Mouse (Mus musculus): Measurements from ENCODE around the gene Zmynd19.

Gene Zmynd19

DNA sequence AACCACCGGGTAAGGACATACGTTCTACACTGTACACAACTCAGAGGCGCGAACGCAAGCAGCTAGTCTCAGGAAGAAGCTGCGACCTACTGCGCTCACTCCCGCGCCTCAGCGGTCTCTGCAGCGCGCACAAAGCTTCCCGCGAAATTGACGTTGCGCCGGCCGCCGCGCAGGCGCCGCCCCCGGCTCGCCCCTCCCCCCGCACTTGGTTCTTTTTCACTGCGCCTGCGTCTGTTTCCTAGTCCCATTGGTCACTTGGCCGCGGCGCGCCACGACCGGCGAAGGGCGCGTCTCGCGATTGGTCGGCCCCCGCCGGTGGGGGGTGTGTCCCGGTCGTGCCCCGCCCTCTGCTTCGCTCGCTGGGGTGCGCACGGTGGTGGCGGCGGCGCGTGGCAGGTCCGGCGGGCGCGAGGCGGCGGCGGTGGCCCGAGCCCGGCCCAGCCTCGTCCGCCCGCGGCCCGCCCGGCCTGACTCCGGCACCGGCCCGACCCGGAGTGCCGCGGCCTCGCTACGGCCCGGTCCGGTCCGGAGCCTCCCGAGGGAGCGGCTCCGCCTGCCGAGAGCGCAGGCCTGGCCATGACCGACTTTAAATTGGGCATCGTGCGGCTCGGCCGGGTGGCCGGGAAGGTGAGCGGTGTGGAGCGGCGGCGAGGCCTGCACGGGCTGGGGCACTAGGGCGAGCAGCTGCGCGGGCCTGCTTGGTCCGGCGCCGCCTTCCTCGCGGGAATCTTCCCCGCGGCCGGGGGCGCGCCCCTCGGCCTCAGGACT, at the start of gene Zmynd19:
Zmynd19 (plus strand) TSS at position 372 of the 768 bp plus-strand sequence.
- peak; percentile 97 to 99 for DNase-seq (ENCODE audit: low spot score in 2 of 2)

- no peak for DNase-seq (ENCODE audit: low spot score in 2 of 2)
These were observed 48.5 kb upstream of the Zmynd19 start for GRCm38 (mm10) chr2:24901055-24901454.

- DNase-seq (ENCODE audit: low spot score in 2 of 2) = no peak
These were observed 46.6 kb upstream of the Zmynd19 start for GRCm38 (mm10) chr2:24902999-24903398.

DNA sequence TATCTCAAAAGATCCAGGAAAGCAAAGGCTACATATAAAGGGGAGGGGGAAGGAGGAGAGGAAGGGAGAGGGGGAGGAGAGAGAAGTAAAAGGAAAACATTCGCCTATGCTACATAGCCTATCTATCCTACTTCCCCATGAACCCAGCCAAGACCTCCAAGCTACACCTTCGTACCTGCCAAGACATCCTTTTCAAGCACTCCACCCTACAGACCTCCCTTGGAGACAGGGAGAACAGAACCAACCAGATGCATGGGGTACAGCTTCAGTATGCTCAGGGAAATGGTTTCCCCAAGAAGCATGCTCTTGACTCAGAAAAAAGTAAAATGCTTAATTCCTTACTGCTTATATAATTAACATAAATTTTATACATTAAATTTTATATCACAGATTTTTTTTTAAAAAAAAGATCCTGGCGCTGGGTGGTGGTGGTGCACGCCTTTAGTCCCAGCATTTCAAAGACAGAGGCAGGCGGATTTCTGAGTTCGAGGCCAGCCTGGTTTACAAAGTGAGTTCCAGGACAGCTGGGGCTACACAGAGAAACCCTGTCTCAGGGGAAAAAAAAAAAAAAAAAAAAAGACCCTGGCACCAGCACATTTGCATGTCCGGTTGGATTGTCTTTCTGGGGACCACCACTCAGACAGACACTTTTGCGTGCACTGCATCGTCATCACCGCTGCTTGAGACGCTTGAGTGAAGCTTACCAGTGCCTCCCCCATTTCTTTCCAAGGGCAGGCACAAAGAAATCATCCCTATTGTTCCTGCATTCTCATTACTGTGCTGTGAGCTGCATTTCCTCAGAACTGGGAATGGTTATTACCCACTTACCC, 44.6 kb upstream of the Zmynd19 start:
- no peak for DNase-seq (ENCODE audit: low spot score in 2 of 2)

DNA sequence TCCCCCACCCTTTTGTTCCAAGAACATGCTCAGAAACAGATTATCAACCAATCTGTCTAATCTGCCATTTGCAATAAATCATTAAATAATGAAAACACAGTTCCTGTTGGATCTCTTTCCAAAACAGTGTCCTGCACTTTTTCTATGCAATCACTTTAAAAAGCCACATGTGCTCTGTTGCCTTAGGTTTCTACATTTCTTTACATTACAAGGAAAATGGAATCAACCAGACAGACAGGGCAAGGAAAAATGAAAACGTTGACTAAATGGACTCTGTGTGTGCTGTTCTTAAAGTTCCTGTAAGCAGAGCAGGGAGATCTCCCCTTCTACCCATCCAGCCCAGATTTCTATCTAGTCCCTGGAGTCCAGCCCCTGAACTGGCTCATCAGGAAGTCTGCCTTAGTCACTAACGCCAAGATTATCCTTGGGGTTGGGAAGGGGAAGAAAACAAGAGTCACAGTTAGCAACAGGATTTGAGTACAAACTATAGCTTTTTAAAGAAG, 43.9 kb upstream of the Zmynd19 start:
- no peak for DNase-seq (ENCODE audit: low spot score in 2 of 2)

GRCm38 (mm10) chr2:24910481-24910880, 39.1 kb upstream of the Zmynd19 start:
- peak in 1 of 2 experiments; percentile 25 for DNase-seq (ENCODE audit: low spot score in 2 of 2)

GRCm38 (mm10) chr2:24912189-24912588, 37.4 kb upstream of the Zmynd19 start:
- no peak for DNase-seq (ENCODE audit: low spot score in 2 of 2)

- no peak for DNase-seq (ENCODE audit: low spot score in 2 of 2)
These were observed 37.0 kb upstream of the Zmynd19 start for GRCm38 (mm10) chr2:24912589-24912988.

DNA sequence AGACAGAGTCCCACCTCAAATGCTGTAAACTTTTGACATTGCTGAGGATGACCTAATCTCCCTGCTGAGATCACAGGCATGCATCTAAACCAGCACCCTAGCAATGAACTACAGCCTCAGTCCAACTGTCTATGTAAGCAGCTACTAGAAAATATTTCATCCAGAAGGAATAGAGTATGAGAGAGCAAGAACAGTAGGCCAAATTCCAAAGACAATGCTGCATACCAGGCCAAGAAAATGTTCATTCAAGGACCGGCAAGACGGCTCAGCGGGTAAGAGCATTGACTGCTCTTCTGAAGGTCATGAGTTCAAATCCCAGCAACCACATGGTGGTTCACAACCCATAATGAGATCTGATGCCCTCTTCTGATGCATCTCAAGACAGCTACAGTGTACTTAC, 34.8 kb upstream of the Zmynd19 start:
- DNase-seq (ENCODE audit: low spot score in 2 of 2) = no peak

DNA sequence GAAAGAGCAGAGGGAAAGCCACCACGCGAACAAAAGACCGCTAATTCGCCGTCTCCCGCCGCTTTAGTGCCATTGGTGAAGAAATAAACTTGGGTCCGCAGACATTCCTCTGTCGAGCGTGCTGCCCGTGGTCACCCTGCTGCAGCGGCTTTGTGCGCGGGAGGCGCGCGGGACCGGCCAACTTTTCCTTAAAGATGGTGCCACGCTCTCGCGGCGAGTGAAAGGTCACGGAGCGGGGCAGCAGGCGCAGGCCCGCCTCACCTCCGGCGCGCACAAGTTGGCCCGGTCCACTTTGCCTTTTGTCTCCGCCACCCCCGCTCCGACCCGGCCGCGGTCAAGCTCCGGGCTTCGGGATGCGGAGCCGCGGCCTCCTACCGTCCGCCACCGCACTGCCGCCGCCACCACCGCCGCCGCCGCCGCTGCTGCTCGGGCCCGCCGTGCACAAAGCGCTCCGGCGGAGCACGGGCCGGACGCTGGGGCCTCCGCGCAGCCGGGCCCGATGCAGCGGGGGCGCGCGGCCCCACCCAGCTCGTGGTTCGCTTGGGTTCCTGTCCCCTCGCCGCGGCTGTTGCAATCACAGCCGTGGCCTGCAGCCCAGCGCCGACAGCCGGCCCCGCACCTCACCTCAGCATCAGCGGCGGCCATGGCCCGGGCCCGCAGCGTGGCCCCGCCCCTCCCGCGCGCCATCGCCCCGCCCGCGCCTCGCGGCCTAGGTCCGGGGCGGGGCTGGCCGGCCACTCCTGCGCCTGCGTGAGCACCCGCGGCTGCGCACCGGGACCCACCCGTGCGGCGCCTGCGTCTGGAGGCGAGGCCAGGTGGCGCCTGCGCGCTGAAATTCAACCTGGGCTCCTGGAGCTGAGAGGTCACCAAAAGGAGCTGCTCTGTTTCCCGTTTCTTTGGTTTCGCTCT, 30.4 kb upstream of the Zmynd19 start, which contains the start of gene Ehmt1:
Ehmt1 (minus strand) TSS at position 685 of the 909 bp plus-strand sequence.
- DNase-seq (ENCODE audit: low spot score in 2 of 2) = peak; percentile 91 to 96

GRCm38 (mm10) chr2:24919839-24920175, 29.8 kb upstream of the Zmynd19 start:
- DNase-seq (ENCODE audit: low spot score in 2 of 2) = no peak

- no peak for DNase-seq (ENCODE audit: low spot score in 2 of 2)
These were observed 26.0 kb upstream of the Zmynd19 start for GRCm38 (mm10) chr2:24923561-24923960.

GRCm38 (mm10) chr2:24925284-24925683, 24.3 kb upstream of the Zmynd19 start:
- no peak for DNase-seq (ENCODE audit: low spot score in 2 of 2)

GRCm38 (mm10) chr2:24926345-24926964, 23.1 kb upstream of the Zmynd19 start:
- no peak for DNase-seq (ENCODE audit: low spot score in 2 of 2)

DNA sequence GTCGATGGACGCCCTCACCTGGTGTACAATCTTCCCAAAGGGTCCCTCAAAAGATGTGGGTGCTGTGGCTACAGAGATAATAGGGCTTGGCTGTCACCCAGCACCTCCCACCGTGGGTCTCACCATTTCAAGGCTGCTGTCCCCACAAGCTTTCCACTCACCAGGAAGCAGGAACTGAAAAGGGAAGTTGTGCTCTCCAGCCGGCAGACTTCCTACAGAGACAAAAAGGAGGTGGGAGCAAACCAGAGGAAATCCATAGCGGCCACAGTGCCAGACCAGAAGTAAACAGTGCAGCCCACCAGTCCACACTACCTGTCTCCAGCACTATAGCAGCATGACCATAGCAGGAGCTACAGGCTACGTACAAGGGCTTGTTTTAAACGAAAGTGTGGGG, 22.6 kb upstream of the Zmynd19 start:
- no peak for DNase-seq (ENCODE audit: low spot score in 2 of 2)

GRCm38 (mm10) chr2:24927810-24928479, 21.6 kb upstream of the Zmynd19 start:
- peak in 1 of 2 experiments; percentile 36 for DNase-seq (ENCODE audit: low spot score in 2 of 2)

DNA sequence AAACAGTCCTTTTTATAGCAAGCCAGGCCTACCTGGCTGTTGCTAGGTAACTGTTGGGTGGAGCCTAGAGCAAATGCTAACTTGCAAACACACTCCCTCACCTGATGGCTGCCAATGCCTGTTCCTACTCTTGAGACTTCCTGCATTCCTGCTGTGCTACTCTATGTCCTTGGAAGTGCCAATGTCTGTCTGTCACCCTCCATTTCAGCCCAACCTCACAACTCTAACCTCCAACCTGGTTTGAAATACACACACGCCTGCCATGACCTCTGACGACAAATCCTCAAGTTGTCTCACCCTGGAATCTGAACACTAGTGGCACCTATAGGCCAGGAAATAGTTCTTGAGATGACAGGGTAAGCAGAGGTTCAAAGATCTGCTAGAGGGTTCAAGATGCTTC, 20.5 kb upstream of the Zmynd19 start:
- no peak for DNase-seq (ENCODE audit: low spot score in 2 of 2)

DNA sequence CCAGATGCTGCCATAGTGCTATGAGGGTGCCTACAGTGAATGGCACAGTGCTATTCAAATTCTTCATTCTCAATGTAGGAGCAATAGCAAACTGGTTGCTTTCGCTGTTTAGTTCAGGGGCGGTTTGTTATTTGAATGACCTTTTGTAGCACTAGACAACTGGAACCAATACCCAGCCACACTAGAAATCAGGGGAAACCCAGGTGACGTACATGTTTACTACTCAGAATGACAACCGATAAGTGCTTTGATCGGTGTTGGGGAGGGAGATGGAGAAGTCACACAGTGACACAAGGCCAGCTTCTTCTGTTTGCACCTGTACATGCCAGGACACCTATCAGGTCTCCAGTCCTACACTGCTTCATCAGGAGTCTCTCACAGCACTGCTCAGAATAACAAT, 20.0 kb upstream of the Zmynd19 start:
- DNase-seq (ENCODE audit: low spot score in 2 of 2) = no peak

- peak in 1 of 2 experiments; percentile 45 for DNase-seq (ENCODE audit: low spot score in 2 of 2)
These were observed 15.1 kb upstream of the Zmynd19 start for GRCm38 (mm10) chr2:24934441-24934963.

GRCm38 (mm10) chr2:24935057-24935796, 14.4 kb upstream of the Zmynd19 start, which contains the start of gene Arrdc1:
Gene Arrdc1, minus strand, starts transcription at chr2:24935252.
- DNase-seq (ENCODE audit: low spot score in 2 of 2) = peak; percentile 92 to 97
